Mouse (Mus musculus): ENCODE data around the gene Ttc28.

- TF ChIP-seq CTCF (IDR thresholded peaks at IDR 0.05; ENCODE audit: low read depth), result no peak
- no peak for TF ChIP-seq EP300 (IDR thresholded peaks at IDR 0.05; ENCODE audit: low read depth)
Measured at GRCm38 (mm10) chr5:111144411-111144810, 264.8 kb downstream of the Ttc28 start.
